Mouse (Mus musculus) heart, adult 11 months (tissue): Measurements from ENCODE around the gene Otulinl.
A peak's percentile ranks its signal among the peaks of the same experiment; 100 is the strongest.

ENCODE experiments used
- DNase-seq: peaks from one replicate; pipeline ENCODE4 v3.0.0; 2022

The Otulinl gene

DNA sequence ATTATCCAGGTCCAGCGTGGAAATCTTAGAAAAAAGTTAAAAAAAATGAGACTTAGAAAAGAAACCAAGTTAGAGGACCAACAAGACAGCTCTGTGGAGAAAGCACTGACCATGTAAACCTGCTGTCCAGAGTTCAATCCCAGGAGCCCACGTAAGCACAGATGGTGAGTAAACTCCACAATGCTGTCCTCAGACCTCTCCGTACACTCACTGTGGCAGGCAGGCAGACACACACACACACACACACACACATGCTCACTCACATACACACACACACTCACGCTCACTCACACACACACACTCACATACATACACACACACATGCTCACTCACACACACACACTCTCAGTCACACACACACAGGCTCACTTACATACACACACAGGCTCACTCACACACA is 68.1 kb downstream of the Otulinl start:
- no peak for DNase-seq

DNA sequence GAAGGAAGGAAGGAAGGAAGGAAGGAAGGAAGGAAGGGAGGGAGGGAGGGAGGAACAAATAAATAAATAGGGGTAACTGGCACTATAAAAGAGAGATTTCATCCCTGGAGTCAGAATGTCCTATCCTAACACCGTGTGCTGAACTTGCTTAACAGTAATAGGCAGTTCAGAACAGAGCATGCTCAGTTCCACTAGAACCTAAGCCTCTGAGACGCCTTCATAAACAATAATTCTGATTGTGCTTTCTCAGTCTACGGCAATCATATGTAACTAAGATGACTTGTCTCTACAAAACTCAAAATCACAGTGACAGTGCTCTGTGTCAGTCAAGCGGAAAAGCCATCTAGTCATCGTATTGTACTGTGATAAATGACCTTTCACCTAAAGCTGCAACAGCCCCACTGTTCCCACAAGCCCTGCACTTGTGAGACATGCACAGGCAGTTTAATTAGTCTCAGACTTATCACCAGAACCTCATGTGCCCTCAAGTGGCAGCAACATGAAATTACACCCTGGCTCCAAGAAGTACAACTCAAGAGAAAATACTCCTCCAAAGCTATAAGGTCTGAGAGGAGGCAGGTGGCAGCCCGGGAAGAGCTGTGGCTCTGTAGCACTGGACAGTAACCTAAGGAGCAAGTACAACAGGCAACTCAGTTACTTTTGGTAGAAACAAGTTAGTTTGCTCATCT is 68.7 kb downstream of the Otulinl start:
- DNase-seq, result peak; percentile 94

DNA sequence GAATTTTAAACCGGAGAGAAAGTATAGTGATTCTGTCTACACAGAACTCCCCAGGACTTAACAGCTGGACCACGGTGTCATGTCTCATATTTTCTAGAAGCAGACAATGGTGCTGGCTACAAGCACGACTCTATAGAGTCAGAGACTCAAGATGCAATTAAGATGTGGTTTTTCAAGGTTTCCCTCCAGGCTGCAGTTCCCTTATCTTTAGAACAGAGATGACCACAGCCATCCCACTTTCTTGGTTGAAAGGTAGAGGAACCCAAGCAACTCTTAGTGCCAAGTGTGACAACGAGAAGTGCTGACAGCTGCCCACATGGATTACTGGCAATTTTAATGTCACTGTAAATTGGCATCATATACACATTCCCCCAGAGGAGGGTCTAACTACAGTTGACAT is 71.8 kb downstream of the Otulinl start:
- no peak for DNase-seq

- peak; percentile 77 for DNase-seq
Measured at GRCm38 (mm10) chr15:27605252-27605651, 76.1 kb downstream of the Otulinl start.
